15 mouse cellular contexts compared by ENCODE assay signal in the genomic region with DNA sequence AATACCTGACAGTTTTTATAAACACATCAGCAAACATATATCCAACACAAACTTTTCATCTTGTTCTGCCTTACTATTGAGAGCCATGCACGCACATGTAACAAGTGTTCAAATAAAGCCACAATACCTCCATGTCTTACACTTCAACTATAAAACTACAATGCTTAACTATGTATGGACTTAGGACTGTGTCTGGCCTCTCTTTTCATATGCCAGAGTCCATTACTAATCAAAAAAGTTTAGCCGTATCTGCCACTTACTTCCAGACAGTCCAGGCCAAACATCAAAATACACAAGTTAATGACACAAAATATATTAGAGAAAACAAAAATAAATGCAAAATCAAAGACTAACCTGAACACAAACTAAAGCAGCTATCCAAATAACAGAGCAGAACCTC.
"Had no signal": no experiment of that assay in that cellular context is flagged by ENCODE, and none has a peak within 500 bp of the region (broad histone marks: within the 10 kb centered on the region; RNA-seq: fewer than 3 reads in every experiment).

No protein-coding gene starts in this region.

- H3K9ac ChIP-seq: neural tube, embryonic 15.5 days; stomach, embryonic 15.5 days had no signal

- H3K36me3 ChIP-seq: neural tube, embryonic 15.5 days; stomach, embryonic 15.5 days had no signal

- H3K4me3 ChIP-seq: neural tube, embryonic 15.5 days; stomach, embryonic 15.5 days had no signal

- H3K4me1 ChIP-seq: neural tube, embryonic 15.5 days; stomach, embryonic 15.5 days had no signal

- H3K9me3 ChIP-seq: neural tube, embryonic 15.5 days; stomach, embryonic 15.5 days had no signal

- DNase-seq: retina, postnatal 1 day; right cerebral cortex, adult 18-20 months; right cerebral cortex, postnatal 14 days; right cerebral cortex, postnatal 25 days; right cerebral cortex, postnatal 4 days; spleen, adult 18-20 months; thymus, adult 18-20 months; thymus, adult 2 months; thymus, postnatal 14 days; thymus, postnatal 25 days; thymus, postnatal 36 days; thymus, postnatal 4 days had no signal

- H3K27me3 ChIP-seq: neural tube, embryonic 15.5 days; stomach, embryonic 15.5 days had no signal

- H3K4me2 ChIP-seq: neural tube, embryonic 15.5 days; stomach, embryonic 15.5 days had no signal

- H3K27ac ChIP-seq: neural tube, embryonic 15.5 days; stomach, embryonic 15.5 days; stomach, postnatal 0 days had no signal
